Mouse (Mus musculus): ENCODE data around the gene Pck2. TPM values are rescaled to one million over a fixed set of nuclear protein-coding genes. Genes with fewer than 3 reads are reported as not detected.

Pck2 gene
- polyA plus RNA-seq, 1 experiment from 2014 or later, result 43.4 TPM

- Histone ChIP-seq H3K9me3 (ENCODE audit: control insufficient read depth, low read depth, low read length) (no peaks in the 10 kb centered on the region), H3K27me3 (ENCODE audit: control insufficient read depth, insufficient read depth, low read length) (peaks cover 16% of the 10 kb centered on the region; the same call in 1 of the 2 replicates), H3K4me3 (ENCODE audit: low read depth, low read length) (no peak overlapping the region), H3K36me3 (ENCODE audit: control insufficient read depth, insufficient read depth, low read length) (no peaks in the 10 kb centered on the region), H3K9ac (replicated peaks; ENCODE audit: low read depth, low read length) (no peak overlapping the region), H3K4me1 (ENCODE audit: control insufficient read depth, insufficient read depth, low read length) (peaks cover 2% of the 10 kb centered on the region; the same call in 1 of the 2 replicates), H3K4me2 (replicated peaks; ENCODE audit: low read depth, low read length) (no peak overlapping the region), H3K27ac (ENCODE audit: low read length) (no peak overlapping the region)
- no peak for ATAC-seq (ENCODE audit: insufficient number of reproducible peaks, insufficient read depth, low FRiP score, low read depth)
- WGBS, result 72% methylated on average over 4 of the region's 4 CpGs
Measured at GRCm38 (mm10) chr14:55519604-55520003, 20.5 kb upstream of the Pck2 start.

- Histone ChIP-seq H3K36me3 (ENCODE audit: control insufficient read depth, insufficient read depth, low read length) (no peaks in the 10 kb centered on the region), H3K4me2 (replicated peaks; ENCODE audit: low read depth, low read length) (peak overlapping the region; percentile 85), H3K9me3 (ENCODE audit: control insufficient read depth, low read depth, low read length) (no peaks in the 10 kb centered on the region), H3K4me1 (ENCODE audit: control insufficient read depth, insufficient read depth, low read length) (peaks cover 2% of the 10 kb centered on the region; the same call in 1 of the 2 replicates), H3K9ac (replicated peaks; ENCODE audit: low read depth, low read length) (peak overlapping the region; percentile 15; the same call in 1 of the 2 replicates), H3K4me3 (ENCODE audit: low read depth, low read length) (peak overlapping the region; percentile 40), H3K27me3 (ENCODE audit: control insufficient read depth, insufficient read depth, low read length) (peaks cover 16% of the 10 kb centered on the region; the same call in 1 of the 2 replicates), H3K27ac (ENCODE audit: low read length) (no peak overlapping the region)
- under 1% methylated on average over 61 of the region's 61 CpGs for WGBS
- ATAC-seq (ENCODE audit: insufficient number of reproducible peaks, insufficient read depth, low FRiP score, low read depth), result 0 out of 2 replicates have a peak, but pooled peaks have one; percentile 38
Measured at GRCm38 (mm10) chr14:55520451-55521361, 19.4 kb upstream of the Pck2 start.

- H3K9ac ChIP-seq (replicated peaks; ENCODE audit: low read depth, low read length), result no peak overlapping the region
- ATAC-seq (ENCODE audit: insufficient number of reproducible peaks, insufficient read depth, low FRiP score, low read depth), result no peak
- no peak overlapping the region for H3K4me2 ChIP-seq (replicated peaks; ENCODE audit: low read depth, low read length)
- no peak overlapping the region for H3K27ac ChIP-seq (ENCODE audit: low read length)
- no peaks in the 10 kb centered on the region for H3K36me3 ChIP-seq (ENCODE audit: control insufficient read depth, insufficient read depth, low read length)
- H3K9me3 ChIP-seq (ENCODE audit: control insufficient read depth, low read depth, low read length), result no peaks in the 10 kb centered on the region
- H3K4me3 ChIP-seq (ENCODE audit: low read depth, low read length), result no peak overlapping the region
- 44% methylated on average over 4 of the region's 4 CpGs for WGBS
- peaks cover 2% of the 10 kb centered on the region; the same call in 1 of the 2 replicates for H3K4me1 ChIP-seq (ENCODE audit: control insufficient read depth, insufficient read depth, low read length)
- H3K27me3 ChIP-seq (ENCODE audit: control insufficient read depth, insufficient read depth, low read length), result peaks cover 16% of the 10 kb centered on the region; the same call in 1 of the 2 replicates
Measured at GRCm38 (mm10) chr14:55524062-55524461, 16.0 kb upstream of the Pck2 start.

- Histone ChIP-seq H3K27me3 (ENCODE audit: control insufficient read depth, insufficient read depth, low read length) (peaks cover 12% of the 10 kb centered on the region; the same call in 1 of the 2 replicates), H3K36me3 (ENCODE audit: control insufficient read depth, insufficient read depth, low read length) (no peaks in the 10 kb centered on the region)
Measured at GRCm38 (mm10) chr14:55524785-55525184, 15.3 kb upstream of the Pck2 start, which contains the start of gene Nrl. Gene Nrl (minus strand): TSS chr14:55524981.

GRCm38 (mm10) chr14:55526674-55527073 is 13.4 kb upstream of the Pck2 start:
- Histone ChIP-seq H3K4me3 (ENCODE audit: low read depth, low read length) (no peak overlapping the region), H3K27ac (ENCODE audit: low read length) (no peak overlapping the region), H3K9ac (replicated peaks; ENCODE audit: low read depth, low read length) (no peak overlapping the region), H3K36me3 (ENCODE audit: control insufficient read depth, insufficient read depth, low read length) (no peaks in the 10 kb centered on the region), H3K4me2 (replicated peaks; ENCODE audit: low read depth, low read length) (no peak overlapping the region), H3K27me3 (ENCODE audit: control insufficient read depth, insufficient read depth, low read length) (0 out of 2 replicates have a peak, but pooled peaks cover 7% of the 10 kb centered on the region), H3K9me3 (ENCODE audit: control insufficient read depth, low read depth, low read length) (no peaks in the 10 kb centered on the region), H3K4me1 (ENCODE audit: control insufficient read depth, insufficient read depth, low read length) (no peaks in the 10 kb centered on the region)
- ATAC-seq (ENCODE audit: insufficient number of reproducible peaks, insufficient read depth, low FRiP score, low read depth), result no peak
- WGBS, result 74% methylated on average over 2 of the region's 2 CpGs

More at GRCm38 (mm10) chr14:55524785-55525184, 15.3 kb upstream of the Pck2 start, which contains the start of gene Nrl:
- 16% methylated on average over 8 of the region's 8 CpGs for WGBS
- Histone ChIP-seq H3K4me2 (replicated peaks; ENCODE audit: low read depth, low read length) (no peak within 1 kb of the TSS), H3K9ac (replicated peaks; ENCODE audit: low read depth, low read length) (no peak within 1 kb of the TSS), H3K9me3 (ENCODE audit: control insufficient read depth, low read depth, low read length) (no peaks in the 10 kb centered on the region), H3K4me3 (ENCODE audit: low read depth, low read length) (no peak within 1 kb of the TSS), H3K27ac (ENCODE audit: low read length) (no peak within 1 kb of the TSS), H3K4me1 (ENCODE audit: control insufficient read depth, insufficient read depth, low read length) (peaks cover 2% of the 10 kb centered on the region; the same call in 1 of the 2 replicates)
- ATAC-seq (ENCODE audit: insufficient number of reproducible peaks, insufficient read depth, low FRiP score, low read depth), result no peak

GRCm38 (mm10) chr14:55527940-55528339 is 12.1 kb upstream of the Pck2 start:
- 0 out of 2 replicates have a peak, but pooled peaks cover 2% of the 10 kb centered on the region for H3K27me3 ChIP-seq (ENCODE audit: control insufficient read depth, insufficient read depth, low read length)
- H3K4me3 ChIP-seq (ENCODE audit: low read depth, low read length), result no peak overlapping the region
- 25% methylated on average over 3 of the region's 3 CpGs for WGBS
- ATAC-seq (ENCODE audit: insufficient number of reproducible peaks, insufficient read depth, low FRiP score, low read depth), result no peak
- no peak overlapping the region for H3K4me2 ChIP-seq (replicated peaks; ENCODE audit: low read depth, low read length)
- no peaks in the 10 kb centered on the region for H3K9me3 ChIP-seq (ENCODE audit: control insufficient read depth, low read depth, low read length)
- no peak overlapping the region for H3K9ac ChIP-seq (replicated peaks; ENCODE audit: low read depth, low read length)
- no peak overlapping the region for H3K27ac ChIP-seq (ENCODE audit: low read length)
- H3K36me3 ChIP-seq (ENCODE audit: control insufficient read depth, insufficient read depth, low read length), result no peaks in the 10 kb centered on the region
- no peaks in the 10 kb centered on the region for H3K4me1 ChIP-seq (ENCODE audit: control insufficient read depth, insufficient read depth, low read length)

- ATAC-seq (ENCODE audit: insufficient number of reproducible peaks, insufficient read depth, low FRiP score, low read depth), result no peak
- WGBS, result 50% methylated on average over 6 of the region's 6 CpGs
Measured at GRCm38 (mm10) chr14:55536116-55536745, 3.8 kb upstream of the Pck2 start.

GRCm38 (mm10) chr14:55540787-55541321 is 788 bp downstream of the Pck2 start:
- Histone ChIP-seq H3K9me3 (ENCODE audit: control insufficient read depth, low read depth, low read length) (no peaks in the 10 kb centered on the region), H3K9ac (replicated peaks; ENCODE audit: low read depth, low read length) (peak overlapping the region; percentile 31), H3K27ac (ENCODE audit: low read length) (peak overlapping the region; percentile 75), H3K4me3 (ENCODE audit: low read depth, low read length) (peak overlapping the region; percentile 47), H3K27me3 (ENCODE audit: control insufficient read depth, insufficient read depth, low read length) (no peaks in the 10 kb centered on the region), H3K4me2 (replicated peaks; ENCODE audit: low read depth, low read length) (peak overlapping the region; percentile 78), H3K4me1 (ENCODE audit: control insufficient read depth, insufficient read depth, low read length) (peaks cover 9% of the 10 kb centered on the region), H3K36me3 (ENCODE audit: control insufficient read depth, insufficient read depth, low read length) (peaks cover 27% of the 10 kb centered on the region)
- WGBS, result 0% methylated on average over 10 of the region's 10 CpGs
- peak; percentile 46 for ATAC-seq (ENCODE audit: insufficient number of reproducible peaks, insufficient read depth, low FRiP score, low read depth)

More at GRCm38 (mm10) chr14:55536116-55536745, 3.8 kb upstream of the Pck2 start:
- H3K9ac ChIP-seq (replicated peaks; ENCODE audit: low read depth, low read length), result no peak overlapping the region
- no peak overlapping the region for H3K27ac ChIP-seq (ENCODE audit: low read length)
- no peak overlapping the region for H3K4me2 ChIP-seq (replicated peaks; ENCODE audit: low read depth, low read length)
- no peaks in the 10 kb centered on the region for H3K27me3 ChIP-seq (ENCODE audit: control insufficient read depth, insufficient read depth, low read length)
- no peaks in the 10 kb centered on the region for H3K36me3 ChIP-seq (ENCODE audit: control insufficient read depth, insufficient read depth, low read length)
- no peaks in the 10 kb centered on the region for H3K9me3 ChIP-seq (ENCODE audit: control insufficient read depth, low read depth, low read length)
- H3K4me1 ChIP-seq (ENCODE audit: control insufficient read depth, insufficient read depth, low read length), result peaks cover 3% of the 10 kb centered on the region
- no peak overlapping the region for H3K4me3 ChIP-seq (ENCODE audit: low read depth, low read length)
